Mouse (Mus musculus): Measurements from ENCODE around the gene Rora. TPM values are rescaled to one million over a fixed set of nuclear protein-coding genes. Genes with fewer than 3 reads are reported as not detected.
A peak's percentile ranks its signal among the peaks of the same experiment; 100 is the strongest.

Gene Rora
- polyA plus RNA-seq, 1 experiment from 2014 or later = 23.2 TPM

GRCm38 (mm10) chr9:68727166-68727855, 73.7 kb downstream of the Rora start:
- Histone ChIP-seq H3K27me3 (ENCODE audit: control insufficient read depth, insufficient read depth, low read length) (no peaks in the 10 kb centered on the region), H3K9me3 (ENCODE audit: control insufficient read depth, low read length) (no peaks in the 10 kb centered on the region), H3K27ac (ENCODE audit: low read depth, low read length) (no peak overlapping the region), H3K36me3 (ENCODE audit: control insufficient read depth, insufficient read depth, low read length) (no peaks in the 10 kb centered on the region), H3K4me2 (ENCODE audit: low read depth, low read length) (no peak overlapping the region), H3K4me1 (ENCODE audit: control insufficient read depth, insufficient read depth, low read length) (no peaks in the 10 kb centered on the region), H3K4me3 (ENCODE audit: low read depth, low read length) (no peak overlapping the region), H3K9ac (replicated peaks; ENCODE audit: low read depth, low read length) (no peak overlapping the region)
- no peak for ATAC-seq (ENCODE audit: low read depth)
- 71% methylated on average over 11 of the region's 11 CpGs for WGBS

GRCm38 (mm10) chr9:68731438-68731837, 77.9 kb downstream of the Rora start:
- H3K27ac ChIP-seq (ENCODE audit: low read depth, low read length) = no peak overlapping the region
- WGBS = 54% methylated on average over 1 of the region's 1 CpGs

GRCm38 (mm10) chr9:68732929-68733328, 79.3 kb downstream of the Rora start:
- Histone ChIP-seq H3K27me3 (ENCODE audit: control insufficient read depth, insufficient read depth, low read length) (no peaks in the 10 kb centered on the region), H3K4me1 (ENCODE audit: control insufficient read depth, insufficient read depth, low read length) (no peaks in the 10 kb centered on the region), H3K4me2 (ENCODE audit: low read depth, low read length) (no peak overlapping the region), H3K4me3 (ENCODE audit: low read depth, low read length) (no peak overlapping the region), H3K9me3 (ENCODE audit: control insufficient read depth, low read length) (no peaks in the 10 kb centered on the region), H3K36me3 (ENCODE audit: control insufficient read depth, insufficient read depth, low read length) (no peaks in the 10 kb centered on the region), H3K27ac (ENCODE audit: low read depth, low read length) (no peak overlapping the region), H3K9ac (replicated peaks; ENCODE audit: low read depth, low read length) (no peak overlapping the region)
- no peak for ATAC-seq (ENCODE audit: low read depth)
- 72% methylated on average over 4 of the region's 4 CpGs for WGBS

More at GRCm38 (mm10) chr9:68731438-68731837, 77.9 kb downstream of the Rora start:
- Histone ChIP-seq H3K9me3 (ENCODE audit: control insufficient read depth, low read length) (no peaks in the 10 kb centered on the region), H3K4me3 (ENCODE audit: low read depth, low read length) (no peak overlapping the region), H3K9ac (replicated peaks; ENCODE audit: low read depth, low read length) (no peak overlapping the region), H3K4me2 (ENCODE audit: low read depth, low read length) (no peak overlapping the region), H3K4me1 (ENCODE audit: control insufficient read depth, insufficient read depth, low read length) (no peaks in the 10 kb centered on the region), H3K36me3 (ENCODE audit: control insufficient read depth, insufficient read depth, low read length) (no peaks in the 10 kb centered on the region), H3K27me3 (ENCODE audit: control insufficient read depth, insufficient read depth, low read length) (no peaks in the 10 kb centered on the region)
- ATAC-seq (ENCODE audit: low read depth) = no peak

- ATAC-seq (ENCODE audit: low read depth) = no peak
- H3K27ac ChIP-seq (ENCODE audit: low read depth, low read length) = no peak overlapping the region
- H3K36me3 ChIP-seq (ENCODE audit: control insufficient read depth, insufficient read depth, low read length) = no peaks in the 10 kb centered on the region
- WGBS = 91% methylated on average over 5 of the region's 5 CpGs
- no peaks in the 10 kb centered on the region for H3K27me3 ChIP-seq (ENCODE audit: control insufficient read depth, insufficient read depth, low read length)
- H3K4me2 ChIP-seq (ENCODE audit: low read depth, low read length) = no peak overlapping the region
- no peak overlapping the region for H3K9ac ChIP-seq (replicated peaks; ENCODE audit: low read depth, low read length)
- no peak overlapping the region for H3K4me3 ChIP-seq (ENCODE audit: low read depth, low read length)
- no peaks in the 10 kb centered on the region for H3K9me3 ChIP-seq (ENCODE audit: control insufficient read depth, low read length)
- no peaks in the 10 kb centered on the region for H3K4me1 ChIP-seq (ENCODE audit: control insufficient read depth, insufficient read depth, low read length)
Observed at GRCm38 (mm10) chr9:68735886-68736285, 82.3 kb downstream of the Rora start.

- no peaks in the 10 kb centered on the region for H3K27me3 ChIP-seq (ENCODE audit: control insufficient read depth, insufficient read depth, low read length)
- H3K4me1 ChIP-seq (ENCODE audit: control insufficient read depth, insufficient read depth, low read length) = no peaks in the 10 kb centered on the region
- no peaks in the 10 kb centered on the region for H3K36me3 ChIP-seq (ENCODE audit: control insufficient read depth, insufficient read depth, low read length)
- 54% methylated on average over 9 of the region's 9 CpGs for WGBS
- no peaks in the 10 kb centered on the region for H3K9me3 ChIP-seq (ENCODE audit: control insufficient read depth, low read length)
- no peak overlapping the region for H3K27ac ChIP-seq (ENCODE audit: low read depth, low read length)
- H3K9ac ChIP-seq (replicated peaks; ENCODE audit: low read depth, low read length) = no peak overlapping the region
- H3K4me2 ChIP-seq (ENCODE audit: low read depth, low read length) = no peak overlapping the region
- H3K4me3 ChIP-seq (ENCODE audit: low read depth, low read length) = no peak overlapping the region
- ATAC-seq (ENCODE audit: low read depth) = peak; percentile 70; the same call in 1 of the 2 replicates
Observed at GRCm38 (mm10) chr9:68737197-68737736, 83.7 kb downstream of the Rora start.

GRCm38 (mm10) chr9:68745931-68746646, 92.5 kb downstream of the Rora start:
- Histone ChIP-seq H3K9ac (replicated peaks; ENCODE audit: low read depth, low read length) (no peak overlapping the region), H3K27ac (ENCODE audit: low read depth, low read length) (no peak overlapping the region), H3K9me3 (ENCODE audit: control insufficient read depth, low read length) (no peaks in the 10 kb centered on the region), H3K4me2 (ENCODE audit: low read depth, low read length) (no peak overlapping the region), H3K27me3 (ENCODE audit: control insufficient read depth, insufficient read depth, low read length) (no peaks in the 10 kb centered on the region), H3K4me1 (ENCODE audit: control insufficient read depth, insufficient read depth, low read length) (no peaks in the 10 kb centered on the region), H3K36me3 (ENCODE audit: control insufficient read depth, insufficient read depth, low read length) (no peaks in the 10 kb centered on the region), H3K4me3 (ENCODE audit: low read depth, low read length) (no peak overlapping the region)
- ATAC-seq (ENCODE audit: low read depth) = no peak
- 74% methylated on average over 11 of the region's 11 CpGs for WGBS

- Histone ChIP-seq H3K9me3 (ENCODE audit: control insufficient read depth, low read length) (no peaks in the 10 kb centered on the region), H3K4me2 (ENCODE audit: low read depth, low read length) (no peak overlapping the region), H3K4me3 (ENCODE audit: low read depth, low read length) (no peak overlapping the region), H3K9ac (replicated peaks; ENCODE audit: low read depth, low read length) (no peak overlapping the region), H3K4me1 (ENCODE audit: control insufficient read depth, insufficient read depth, low read length) (peaks cover 12% of the 10 kb centered on the region), H3K27me3 (ENCODE audit: control insufficient read depth, insufficient read depth, low read length) (no peaks in the 10 kb centered on the region), H3K27ac (ENCODE audit: low read depth, low read length) (no peak overlapping the region), H3K36me3 (ENCODE audit: control insufficient read depth, insufficient read depth, low read length) (no peaks in the 10 kb centered on the region)
- 70% methylated on average over 2 of the region's 2 CpGs for WGBS
- no peak for ATAC-seq (ENCODE audit: low read depth)
Observed at GRCm38 (mm10) chr9:68756976-68757375, 103.4 kb downstream of the Rora start.

GRCm38 (mm10) chr9:68759324-68759723, 105.7 kb downstream of the Rora start:
- Histone ChIP-seq H3K9ac (replicated peaks; ENCODE audit: low read depth, low read length) (no peak overlapping the region), H3K9me3 (ENCODE audit: control insufficient read depth, low read length) (no peaks in the 10 kb centered on the region), H3K36me3 (ENCODE audit: control insufficient read depth, insufficient read depth, low read length) (no peaks in the 10 kb centered on the region), H3K4me2 (ENCODE audit: low read depth, low read length) (no peak overlapping the region), H3K4me1 (ENCODE audit: control insufficient read depth, insufficient read depth, low read length) (peaks cover 9% of the 10 kb centered on the region), H3K4me3 (ENCODE audit: low read depth, low read length) (no peak overlapping the region), H3K27ac (ENCODE audit: low read depth, low read length) (no peak overlapping the region), H3K27me3 (ENCODE audit: control insufficient read depth, insufficient read depth, low read length) (no peaks in the 10 kb centered on the region)
- ATAC-seq (ENCODE audit: low read depth) = no peak
- 78% methylated on average over 8 of the region's 8 CpGs for WGBS

GRCm38 (mm10) chr9:68760329-68760728, 106.7 kb downstream of the Rora start:
- H3K36me3 ChIP-seq (ENCODE audit: control insufficient read depth, insufficient read depth, low read length) = no peaks in the 10 kb centered on the region
- no peaks in the 10 kb centered on the region for H3K9me3 ChIP-seq (ENCODE audit: control insufficient read depth, low read length)
- H3K27me3 ChIP-seq (ENCODE audit: control insufficient read depth, insufficient read depth, low read length) = no peaks in the 10 kb centered on the region
- H3K9ac ChIP-seq (replicated peaks; ENCODE audit: low read depth, low read length) = no peak overlapping the region
- no peak overlapping the region for H3K4me3 ChIP-seq (ENCODE audit: low read depth, low read length)
- WGBS = 76% methylated on average over 4 of the region's 4 CpGs
- no peak overlapping the region for H3K27ac ChIP-seq (ENCODE audit: low read depth, low read length)
- no peak for ATAC-seq (ENCODE audit: low read depth)
- no peak overlapping the region for H3K4me2 ChIP-seq (ENCODE audit: low read depth, low read length)
- H3K4me1 ChIP-seq (ENCODE audit: control insufficient read depth, insufficient read depth, low read length) = peaks cover 9% of the 10 kb centered on the region

Data from neural tube, embryonic 14.5 days (tissue).